Mouse (Mus musculus): ENCODE data around the gene Hsp90ab1. TPM values are rescaled to one million over a fixed set of nuclear protein-coding genes. Genes with fewer than 3 reads are reported as not detected.

Hsp90ab1 gene
- polyA plus RNA-seq (2015; fragmentation: Nextera tagmentation; extraction: Ambion mirVana), result 1,147 and 1,218 TPM in 2 replicates

DNA sequence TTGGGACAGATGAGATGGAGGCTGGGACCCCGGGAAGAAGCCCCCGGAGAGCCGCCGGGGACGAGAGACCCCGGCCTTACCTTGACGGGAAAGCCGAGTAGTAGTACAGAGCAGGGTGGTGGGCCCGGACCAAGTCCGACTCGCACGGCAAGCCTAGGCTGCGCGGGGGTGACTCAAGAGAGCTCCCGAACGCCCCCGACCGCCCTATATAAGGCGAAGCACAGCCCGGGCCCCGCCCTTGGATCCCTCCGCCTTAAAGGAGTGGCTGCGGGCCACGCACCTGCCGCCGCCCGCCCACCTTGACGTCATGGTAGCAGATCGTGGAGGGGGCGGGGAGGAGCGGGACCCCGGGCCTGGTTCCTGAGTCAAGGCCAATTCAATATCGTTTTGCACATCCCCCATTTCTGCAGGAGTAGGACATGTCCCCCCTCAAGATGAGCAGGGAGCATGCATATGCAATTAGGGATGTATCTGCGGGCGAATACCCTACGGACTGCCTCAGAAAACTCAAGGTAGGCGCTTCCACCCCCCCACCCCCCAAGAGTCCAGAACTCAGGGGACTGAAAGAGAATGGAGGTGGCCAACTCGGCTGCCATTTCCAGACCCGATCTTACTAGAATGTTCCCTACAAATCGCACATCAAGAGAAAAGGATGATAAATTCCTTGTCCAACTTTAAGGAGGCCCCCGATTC, at the start of gene Hsp90ab1:
Gene Hsp90ab1, minus strand, starts transcription at position 185 of the 693 bp plus-strand sequence.
- H3K9me3 ChIP-seq (replicated peaks), result no peaks in the 10 kb centered on the region
- peak within 1 kb of the TSS; percentile 72 for H3K4me2 ChIP-seq
- H3K27ac ChIP-seq, result peak within 1 kb of the TSS; percentile 99
- 0% methylated on average over 41 of the region's 41 CpGs for WGBS
- H3K4me3 ChIP-seq, result peak within 1 kb of the TSS; percentile 98
- peaks cover 35% of the 10 kb centered on the region for H3K36me3 ChIP-seq
- H3K9ac ChIP-seq, result peak within 1 kb of the TSS; percentile 100
- peaks cover 49% of the 10 kb centered on the region for H3K4me1 ChIP-seq (replicated peaks)
- no peaks in the 10 kb centered on the region for H3K27me3 ChIP-seq
- ATAC-seq (replicated peaks; ENCODE audit: insufficient number of reproducible peaks, insufficient read depth, low FRiP score, low read depth), result peak; percentile 82

DNA sequence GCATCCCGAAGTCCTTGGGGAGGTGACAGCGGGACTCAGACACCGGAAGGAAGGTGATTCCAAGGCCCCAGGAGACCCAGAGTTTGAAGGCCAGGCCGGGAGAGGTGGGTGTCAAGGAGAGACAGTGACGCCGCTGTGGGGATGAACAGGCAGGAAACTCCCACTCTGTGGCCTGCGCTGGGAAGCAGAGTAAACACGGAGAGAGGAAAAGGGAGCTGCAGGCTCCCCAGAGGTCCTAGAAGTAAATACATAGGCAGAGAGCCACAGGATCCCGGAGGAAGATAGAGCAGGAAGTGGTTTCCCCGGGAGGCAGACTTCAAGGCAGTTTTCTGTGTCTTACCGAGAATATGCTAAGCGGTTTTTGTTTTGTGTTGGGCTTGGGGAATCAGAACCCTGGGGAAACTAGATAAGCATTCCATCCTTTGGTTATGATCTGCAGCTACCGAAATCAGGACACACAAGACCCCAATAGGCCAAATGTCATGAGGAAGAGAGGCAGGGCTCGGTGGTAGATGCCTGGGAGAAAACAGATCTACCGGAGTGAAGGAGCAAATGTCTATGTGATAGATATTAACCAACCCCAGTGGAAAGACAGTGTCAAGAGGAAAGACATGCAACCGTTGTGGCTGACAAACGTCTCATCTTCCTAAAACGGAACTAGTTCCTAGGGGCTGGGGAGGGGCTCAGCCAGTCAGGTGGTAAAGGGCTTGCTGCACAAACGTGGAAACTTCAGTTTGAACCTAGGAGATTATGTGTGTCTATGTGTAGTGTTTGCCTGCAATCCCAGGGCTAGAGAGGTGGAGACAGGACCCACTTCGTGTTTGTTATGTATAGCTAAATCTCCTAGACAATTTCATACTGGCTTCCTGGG, 46.5 kb upstream of the Hsp90ab1 start:
- H3K9me3 ChIP-seq (replicated peaks), result no peaks in the 10 kb centered on the region
- peaks cover 13% of the 10 kb centered on the region; the same call in 1 of the 2 replicates for H3K4me1 ChIP-seq (replicated peaks)
- H3K27ac ChIP-seq, result peak overlapping the region; percentile 75
- no peak overlapping the region for H3K9ac ChIP-seq
- H3K36me3 ChIP-seq, result no peaks in the 10 kb centered on the region
- ATAC-seq (replicated peaks; ENCODE audit: insufficient number of reproducible peaks, insufficient read depth, low FRiP score, low read depth), result 0 out of 2 replicates have a peak, but pooled peaks have one; percentile 72
- peak overlapping the region; percentile 7 for H3K4me3 ChIP-seq
- WGBS, result 22% methylated on average over 20 of the region's 20 CpGs
- no peaks in the 10 kb centered on the region for H3K27me3 ChIP-seq
- peak overlapping the region; percentile 43 for H3K4me2 ChIP-seq

DNA sequence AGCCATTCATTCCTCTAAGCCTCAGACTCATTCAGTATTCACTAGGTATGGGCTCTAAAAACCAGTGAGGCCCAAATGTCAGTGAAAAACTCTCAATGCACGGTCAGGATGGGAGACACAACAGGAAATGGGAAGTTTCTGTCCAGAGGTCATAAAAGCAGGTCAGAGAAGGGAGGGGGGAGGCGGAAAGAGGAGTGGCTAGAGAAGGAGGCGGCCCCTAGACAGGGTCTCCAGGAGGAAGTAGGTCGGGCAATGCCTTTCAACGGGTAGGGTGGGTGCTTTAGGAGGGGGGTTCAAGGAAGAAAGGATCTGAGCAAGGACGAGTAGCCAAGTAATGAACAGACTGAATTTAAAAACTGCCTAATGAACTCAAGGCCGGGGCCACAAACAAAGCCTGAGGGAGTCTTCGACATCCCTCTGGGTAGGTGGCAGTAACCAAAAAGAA, 45.9 kb upstream of the Hsp90ab1 start:
- Histone ChIP-seq H3K27me3 (no peaks in the 10 kb centered on the region), H3K9ac (no peak overlapping the region), H3K27ac (peak overlapping the region; percentile 75), H3K36me3 (no peaks in the 10 kb centered on the region), H3K4me3 (peak overlapping the region; percentile 7), H3K4me1 (replicated peaks) (peaks cover 13% of the 10 kb centered on the region; the same call in 1 of the 2 replicates), H3K4me2 (peak overlapping the region; percentile 43), H3K9me3 (replicated peaks) (no peaks in the 10 kb centered on the region)
- WGBS, result 29% methylated on average over 8 of the region's 8 CpGs
- ATAC-seq (replicated peaks; ENCODE audit: insufficient number of reproducible peaks, insufficient read depth, low FRiP score, low read depth), result peak; percentile 78; the same call in 1 of the 2 replicates

DNA sequence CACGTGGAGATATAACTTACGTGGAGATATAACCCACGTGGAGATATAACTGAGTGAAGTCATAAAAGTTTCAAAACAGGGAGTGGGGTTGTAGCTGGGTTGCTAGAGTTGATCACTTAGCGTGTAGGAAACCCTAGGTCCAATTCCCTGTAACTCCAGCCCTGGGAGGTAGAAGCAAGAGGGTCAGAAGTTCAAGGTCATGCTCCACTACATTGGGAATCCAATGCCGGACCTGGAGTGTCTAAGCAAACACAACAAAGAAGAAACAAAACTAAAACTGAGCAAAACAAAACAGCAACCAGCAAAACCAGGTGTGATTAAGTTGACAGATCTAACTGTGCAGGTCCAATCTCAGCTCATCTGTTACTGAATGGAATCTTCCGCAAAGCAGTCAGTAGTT, 44.6 kb upstream of the Hsp90ab1 start:
- Histone ChIP-seq H3K27me3 (no peaks in the 10 kb centered on the region), H3K27ac (no peak overlapping the region), H3K4me1 (replicated peaks) (peaks cover 13% of the 10 kb centered on the region; the same call in 1 of the 2 replicates), H3K36me3 (no peaks in the 10 kb centered on the region), H3K9ac (no peak overlapping the region), H3K4me2 (no peak overlapping the region), H3K9me3 (replicated peaks) (no peaks in the 10 kb centered on the region), H3K4me3 (no peak overlapping the region)
- WGBS, result 84% methylated on average over 6 of the region's 6 CpGs
- no peak for ATAC-seq (replicated peaks; ENCODE audit: insufficient number of reproducible peaks, insufficient read depth, low FRiP score, low read depth)

GRCm38 (mm10) chr17:45616679-45617078, 43.6 kb upstream of the Hsp90ab1 start:
- ATAC-seq (replicated peaks; ENCODE audit: insufficient number of reproducible peaks, insufficient read depth, low FRiP score, low read depth), result no peak
- no peak overlapping the region for H3K27ac ChIP-seq
- no peaks in the 10 kb centered on the region for H3K27me3 ChIP-seq
- 77% methylated on average over 3 of the region's 3 CpGs for WGBS
- H3K4me3 ChIP-seq, result no peak overlapping the region
- no peaks in the 10 kb centered on the region for H3K9me3 ChIP-seq (replicated peaks)
- H3K36me3 ChIP-seq, result no peaks in the 10 kb centered on the region
- peaks cover 13% of the 10 kb centered on the region; the same call in 1 of the 2 replicates for H3K4me1 ChIP-seq (replicated peaks)
- no peak overlapping the region for H3K9ac ChIP-seq
- no peak overlapping the region for H3K4me2 ChIP-seq

DNA sequence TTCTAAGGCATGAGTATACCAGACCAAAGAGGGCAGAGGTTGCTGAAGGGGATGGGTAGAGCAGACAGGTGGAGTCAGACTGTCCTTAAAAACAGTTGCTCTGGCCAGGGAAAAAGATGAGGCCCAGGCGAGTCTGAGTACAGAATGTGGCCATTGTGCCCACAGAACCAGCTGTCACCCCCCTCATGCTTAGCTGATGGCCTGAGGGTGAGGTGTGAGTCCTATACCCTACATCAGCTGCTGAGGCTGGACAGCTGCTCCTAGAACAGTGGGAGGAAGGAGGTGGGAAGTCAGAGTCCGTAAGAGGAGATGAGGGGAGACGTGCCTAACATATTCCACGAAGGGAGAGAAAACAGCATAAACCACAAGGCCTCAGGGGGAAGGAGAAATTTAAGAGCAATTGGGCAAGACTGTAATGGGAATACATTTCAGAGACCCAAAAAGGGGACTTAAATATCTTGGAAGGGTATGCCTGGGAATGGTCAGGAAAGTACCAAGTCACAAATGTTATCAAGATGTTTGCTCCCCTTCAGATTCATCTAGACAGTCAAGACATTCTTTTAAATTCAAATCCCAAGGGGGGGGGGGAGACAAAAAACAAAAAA, 43.1 kb upstream of the Hsp90ab1 start:
- Histone ChIP-seq H3K4me1 (replicated peaks) (peaks cover 13% of the 10 kb centered on the region), H3K4me3 (no peak overlapping the region), H3K27me3 (no peaks in the 10 kb centered on the region), H3K9ac (no peak overlapping the region), H3K36me3 (no peaks in the 10 kb centered on the region), H3K27ac (no peak overlapping the region), H3K9me3 (replicated peaks) (no peaks in the 10 kb centered on the region), H3K4me2 (no peak overlapping the region)
- no peak for ATAC-seq (replicated peaks; ENCODE audit: insufficient number of reproducible peaks, insufficient read depth, low FRiP score, low read depth)
- WGBS, result 58% methylated on average over 4 of the region's 4 CpGs

- no peak for ATAC-seq (replicated peaks; ENCODE audit: insufficient number of reproducible peaks, insufficient read depth, low FRiP score, low read depth)
- no peak overlapping the region for H3K4me2 ChIP-seq
- WGBS, result 84% methylated on average over 7 of the region's 7 CpGs
Measured at GRCm38 (mm10) chr17:45612921-45613320, 39.9 kb upstream of the Hsp90ab1 start.

DNA sequence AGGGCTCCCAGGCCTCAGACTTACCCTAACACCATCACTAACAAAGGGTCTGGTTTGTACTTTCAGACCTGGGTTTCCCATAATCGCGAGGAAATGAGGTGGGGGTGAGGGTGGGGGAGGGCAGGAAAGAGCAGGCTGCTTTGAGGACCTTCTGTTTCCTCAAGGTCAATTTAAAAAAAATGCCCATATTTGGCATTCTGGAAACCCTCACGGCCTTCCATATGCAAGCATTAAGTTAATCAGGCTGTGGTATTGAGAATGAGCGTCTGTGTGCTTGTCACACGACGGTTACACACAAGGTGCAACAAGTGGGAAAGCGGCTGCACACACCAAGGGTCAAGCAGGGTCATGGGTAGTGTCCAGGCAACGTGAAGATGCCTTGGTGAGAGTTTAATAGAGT, 38.9 kb upstream of the Hsp90ab1 start:
- Histone ChIP-seq H3K27me3 (no peaks in the 10 kb centered on the region), H3K4me2 (no peak overlapping the region), H3K36me3 (no peaks in the 10 kb centered on the region), H3K4me1 (replicated peaks) (peaks cover 12% of the 10 kb centered on the region), H3K9me3 (replicated peaks) (no peaks in the 10 kb centered on the region), H3K9ac (no peak overlapping the region), H3K4me3 (no peak overlapping the region), H3K27ac (no peak overlapping the region)
- no peak for ATAC-seq (replicated peaks; ENCODE audit: insufficient number of reproducible peaks, insufficient read depth, low FRiP score, low read depth)
- WGBS, result 73% methylated on average over 8 of the region's 8 CpGs

More at GRCm38 (mm10) chr17:45612921-45613320, 39.9 kb upstream of the Hsp90ab1 start:
- no peaks in the 10 kb centered on the region for H3K27me3 ChIP-seq
- H3K4me1 ChIP-seq (replicated peaks), result peaks cover 12% of the 10 kb centered on the region
- H3K36me3 ChIP-seq, result no peaks in the 10 kb centered on the region
- H3K9ac ChIP-seq, result no peak overlapping the region
- H3K4me3 ChIP-seq, result no peak overlapping the region
- H3K27ac ChIP-seq, result no peak overlapping the region
- H3K9me3 ChIP-seq (replicated peaks), result no peaks in the 10 kb centered on the region

DNA sequence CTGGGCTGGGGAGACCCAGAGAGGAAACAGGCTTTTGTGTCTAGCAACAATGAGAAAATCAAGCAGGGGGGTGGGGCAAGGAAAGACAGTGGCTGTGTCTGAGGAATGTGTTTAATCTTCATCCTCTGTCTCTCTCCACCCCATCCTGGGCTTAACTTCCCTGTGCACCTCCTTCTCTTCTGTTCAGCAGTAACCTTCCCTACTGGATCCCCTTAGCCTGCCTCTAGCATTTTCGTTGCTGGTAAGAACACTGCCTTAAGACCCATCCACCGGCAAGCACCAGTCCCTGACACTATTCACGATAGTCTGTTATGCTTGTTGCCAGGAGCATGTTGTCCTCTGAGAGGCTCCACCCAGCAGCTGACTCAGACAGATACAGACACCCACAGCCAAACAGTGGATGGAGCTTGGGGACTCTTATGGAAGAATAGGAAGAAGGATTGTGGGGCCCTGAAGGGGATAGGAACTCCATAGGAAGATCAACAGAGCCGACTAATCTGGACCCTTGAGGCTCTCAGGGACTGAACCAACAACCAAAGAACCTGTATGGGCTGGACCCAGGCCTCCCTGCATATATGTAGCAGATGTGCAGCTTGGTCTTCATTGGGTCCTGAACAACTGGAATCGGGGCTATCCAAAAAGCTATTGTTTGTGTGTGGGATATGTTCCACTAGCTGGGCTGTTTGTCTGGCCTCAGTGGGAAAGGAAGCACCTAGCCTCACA, 37.2 kb upstream of the Hsp90ab1 start:
- H3K4me3 ChIP-seq, result no peak overlapping the region

GRCm38 (mm10) chr17:45608396-45608795, 35.3 kb upstream of the Hsp90ab1 start:
- Histone ChIP-seq H3K4me3 (no peak overlapping the region), H3K27me3 (no peaks in the 10 kb centered on the region), H3K4me2 (no peak overlapping the region), H3K36me3 (no peaks in the 10 kb centered on the region), H3K4me1 (replicated peaks) (peaks cover 12% of the 10 kb centered on the region), H3K9me3 (replicated peaks) (no peaks in the 10 kb centered on the region), H3K27ac (no peak overlapping the region), H3K9ac (no peak overlapping the region)
- 79% methylated on average over 4 of the region's 4 CpGs for WGBS
- ATAC-seq (replicated peaks; ENCODE audit: insufficient number of reproducible peaks, insufficient read depth, low FRiP score, low read depth), result no peak

More for the DNA sequence above, 37.2 kb upstream of the Hsp90ab1 start:
- no peaks in the 10 kb centered on the region for H3K9me3 ChIP-seq (replicated peaks)
- WGBS, result 25% methylated on average over 5 of the region's 5 CpGs
- H3K27ac ChIP-seq, result peak overlapping the region; percentile 52
- no peaks in the 10 kb centered on the region for H3K27me3 ChIP-seq
- H3K4me1 ChIP-seq (replicated peaks), result peaks cover 12% of the 10 kb centered on the region
- ATAC-seq (replicated peaks; ENCODE audit: insufficient number of reproducible peaks, insufficient read depth, low FRiP score, low read depth), result 0 out of 2 replicates have a peak, but pooled peaks have one; percentile 18
- peak overlapping the region; percentile 23; the same call in 1 of the 2 replicates for H3K4me2 ChIP-seq
- H3K36me3 ChIP-seq, result no peaks in the 10 kb centered on the region
- H3K9ac ChIP-seq, result no peak overlapping the region
